Mouse (Mus musculus) C2C12 (cell line): ENCODE measurements around the gene Npr1.

Experiments
- CEBPB ChIP-seq: IDR thresholded peaks from one replicate; pipeline ENCODE4 v1.6.1; 2011; ENCODE audit warnings: low read depth, mild to moderate bottlenecking, control low read depth, moderate library complexity
- CTCF ChIP-seq: IDR thresholded peaks from one replicate; pipeline ENCODE4 v1.5.1; 2011; ENCODE audit not compliant: control insufficient read depth, insufficient read depth, insufficient read length
- FOSL1 ChIP-seq: IDR thresholded peaks from one replicate; pipeline ENCODE4 v1.8.0; 2011; ENCODE audit warnings: mild to moderate bottlenecking, low read length; ENCODE audit not compliant: poor library complexity, insufficient read depth, severe bottlenecking
- MAX ChIP-seq: IDR thresholded peaks from one replicate; pipeline ENCODE4 v1.6.1; 2011; ENCODE audit warnings: mild to moderate bottlenecking, control low read depth
- MYOD1 ChIP-seq: IDR thresholded peaks from one replicate; pipeline ENCODE4 v1.6.1; 2011; ENCODE audit warnings: low read depth; ENCODE audit not compliant: control insufficient read depth, insufficient read length
- USF1 ChIP-seq: IDR thresholded peaks from one replicate; pipeline ENCODE4 v1.6.1; 2011; ENCODE audit warnings: low read depth, mild to moderate bottlenecking, control low read depth, moderate library complexity

- TF ChIP-seq CTCF (no peak), CEBPB (no peak), USF1 (no peak), MYOD1 (no peak), FOSL1 (no peak), MAX (no peak)
Measured at GRCm38 (mm10) chr3:90464552-90465080, 1.1 kb downstream of the Npr1 start.
